Mouse (Mus musculus) embryonic fibroblast, embryonic 13.5 days (primary cell): ENCODE measurements around the gene Rac2.

Experiments used
- CTCF ChIP-seq: IDR thresholded peaks from 2 replicates; pipeline ENCODE4 v1.5.1; 2011; ENCODE audit warnings: mild to moderate bottlenecking, control low read depth, low read length, moderate library complexity, borderline replicate concordance; ENCODE audit not compliant: insufficient read depth
- POLR2A ChIP-seq: IDR thresholded peaks from 2 replicates; pipeline ENCODE4 v1.6.1; 2011; ENCODE audit warnings: low read depth, mild to moderate bottlenecking, control low read depth, low read length, moderate library complexity

- TF ChIP-seq CTCF = no peak
- TF ChIP-seq POLR2A = no peak
Measured at GRCm38 (mm10) chr15:78605371-78605791, 32.8 kb upstream of the Rac2 start.
